In the genomic region with DNA sequence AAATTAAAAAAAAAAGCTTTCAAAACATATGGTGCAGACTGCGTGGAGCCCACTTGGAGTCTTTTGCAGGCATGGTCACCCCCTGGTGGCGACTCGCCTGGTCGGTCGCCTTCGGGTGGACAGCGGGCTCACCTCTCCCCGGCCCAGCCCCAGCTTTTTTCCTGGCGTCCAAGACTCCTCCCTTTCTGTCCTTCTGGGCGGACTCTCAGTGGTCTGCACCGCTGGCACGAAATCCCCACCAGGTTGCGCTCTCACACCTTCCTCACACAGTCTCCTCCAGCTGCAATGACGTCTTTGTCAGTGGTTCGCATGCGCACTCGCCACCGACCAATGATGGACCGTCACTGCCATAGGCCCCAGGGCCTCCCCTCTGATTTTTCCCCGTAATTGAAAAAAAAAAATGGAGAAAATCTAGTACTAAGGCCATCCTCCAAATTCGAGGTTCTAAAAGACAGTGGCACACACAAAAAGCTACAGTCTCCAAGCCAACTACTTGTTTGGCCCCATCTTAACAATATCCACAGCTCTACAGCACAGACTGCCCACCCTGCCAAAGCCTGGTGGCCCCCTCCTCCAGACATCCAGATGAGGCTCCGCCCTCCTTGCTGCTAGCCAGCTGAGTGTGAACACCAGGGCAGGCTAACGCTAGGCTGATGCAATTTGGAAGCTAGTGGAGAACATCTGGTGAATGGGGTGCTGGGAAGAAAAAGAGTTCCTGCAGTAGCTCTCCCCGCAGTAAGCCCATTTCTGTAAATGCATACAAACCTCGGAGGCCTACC, we compare ENCODE assay signal across 9 mouse cellular contexts.
A peak's percentile ranks its signal among the peaks of the same experiment; 100 is the strongest.
DNase-seq lines count a peak whose midpoint lies in the region; ATAC-seq lines count a peak whose summit lies in the region.
"Had no signal": no experiment of that assay in that cellular context is flagged by ENCODE, and none has a peak within 500 bp of the region (broad histone marks: within the 10 kb centered on the region; RNA-seq: fewer than 3 reads in every experiment).

No protein-coding gene starts in this region.

- intact Hi-C loops in heart, postnatal 10 days (cut with DNase I): loop anchor here (1.0 to 10.0 kb wide), 5 partner anchors 144 to 444 kb away; a partner anchor contains a TSS

- no peaks in the 10 kb centered on the region for H3K27me3 ChIP-seq in forebrain, embryonic 15.5 days
- H3K27me3 ChIP-seq in liver, embryonic 15.5 days: no peaks in the 10 kb centered on the region
- peaks cover 2% of the 10 kb centered on the region; the same call in 1 of the 2 replicates for H3K27me3 ChIP-seq in neural tube, embryonic 13.5 days

- peak; percentile 34 for DNase-seq in c-Kit-positive CD71-positive TER-119-negative erythroid progenitor cells, embryonic 14.5 days (ENCODE audit: low read depth)
- DNase-seq in heart, postnatal 10 days: peak; percentile 87
- peak; percentile 70 to 81 for DNase-seq in kidney, postnatal 36 days
- DNase-seq in testis, postnatal 14 days (ENCODE audit: low spot score): peak; percentile 74

- no peaks in the 10 kb centered on the region for H3K9me3 ChIP-seq in forebrain, embryonic 15.5 days
- no peaks in the 10 kb centered on the region for H3K9me3 ChIP-seq in liver, embryonic 15.5 days (replicated peaks)
- H3K9me3 ChIP-seq in neural tube, embryonic 13.5 days: no peaks in the 10 kb centered on the region
- H3K9me3 ChIP-seq: G1E had no signal

- H3K9ac ChIP-seq in forebrain, embryonic 15.5 days (replicated peaks): 0 out of 2 replicates have a peak overlapping the region, but pooled peaks have one; percentile 15
- no peak overlapping the region for H3K9ac ChIP-seq in liver, embryonic 15.5 days
- H3K9ac ChIP-seq in neural tube, embryonic 13.5 days: peak overlapping the region; percentile 44; the same call in 1 of the 2 replicates

- WGBS in forebrain, embryonic 15.5 days: 15% methylated on average over 23 of the region's 25 CpGs
- 20% methylated on average over 25 of the region's 25 CpGs for WGBS in liver, embryonic 15.5 days (ENCODE audit: insufficient replicate concordance)
- WGBS in neural tube, embryonic 13.5 days: 17% methylated on average over 25 of the region's 25 CpGs

- no peaks in the 10 kb centered on the region for H3K36me3 ChIP-seq in forebrain, embryonic 15.5 days
- no peaks in the 10 kb centered on the region for H3K36me3 ChIP-seq in liver, embryonic 15.5 days (replicated peaks)
- H3K36me3 ChIP-seq in neural tube, embryonic 13.5 days: no peaks in the 10 kb centered on the region
- H3K36me3 ChIP-seq: G1E had no signal

- ATAC-seq in CD4-positive, CD25-positive, alpha-beta regulatory T cell, adult 4 months: peak; percentile 66
- ATAC-seq in forebrain, embryonic 15.5 days (replicated peaks): peak; percentile 96
- ATAC-seq in liver, embryonic 15.5 days (ENCODE audit: insufficient read depth): peak; percentile 81
- ATAC-seq in neural tube, embryonic 13.5 days (ENCODE audit: low read depth): peak; percentile 98

- peak overlapping the region; percentile 50 for H3K27ac ChIP-seq in forebrain, embryonic 15.5 days (replicated peaks)
- no peak overlapping the region for H3K27ac ChIP-seq in liver, embryonic 15.5 days (replicated peaks)
- H3K27ac ChIP-seq in neural tube, embryonic 13.5 days (replicated peaks): peak overlapping the region; percentile 76

- peak overlapping the region; percentile 46 for H3K4me2 ChIP-seq in forebrain, embryonic 15.5 days (replicated peaks)
- peak overlapping the region; percentile 48 for H3K4me2 ChIP-seq in liver, embryonic 15.5 days
- H3K4me2 ChIP-seq in neural tube, embryonic 13.5 days: peak overlapping the region; percentile 46

- peak overlapping the region; percentile 40 for H3K4me3 ChIP-seq in forebrain, embryonic 15.5 days
- H3K4me3 ChIP-seq in liver, embryonic 15.5 days (replicated peaks): no peak overlapping the region
- peak overlapping the region; percentile 29 for H3K4me3 ChIP-seq in neural tube, embryonic 13.5 days

- H3K4me1 ChIP-seq in forebrain, embryonic 15.5 days: no peaks in the 10 kb centered on the region
- no peaks in the 10 kb centered on the region for H3K4me1 ChIP-seq in liver, embryonic 15.5 days (replicated peaks)
- 0 out of 2 replicates have a peak, but pooled peaks cover 4% of the 10 kb centered on the region for H3K4me1 ChIP-seq in neural tube, embryonic 13.5 days (replicated peaks)

Comparison
In these comparisons a context has a peak if more than half of its experiments do, and no peak if none do; other contexts are left out.
1. DNase-seq: peak in every context shown above with its lines; median percentile 87 in heart, postnatal 10 days; 76 in kidney, postnatal 36 days; 74 in testis, postnatal 14 days; 34 in c-Kit-positive CD71-positive TER-119-negative erythroid progenitor cells, embryonic 14.5 days.